Mouse (Mus musculus): ENCODE measurements around the gene Krt81.

Krt81 gene

DNA sequence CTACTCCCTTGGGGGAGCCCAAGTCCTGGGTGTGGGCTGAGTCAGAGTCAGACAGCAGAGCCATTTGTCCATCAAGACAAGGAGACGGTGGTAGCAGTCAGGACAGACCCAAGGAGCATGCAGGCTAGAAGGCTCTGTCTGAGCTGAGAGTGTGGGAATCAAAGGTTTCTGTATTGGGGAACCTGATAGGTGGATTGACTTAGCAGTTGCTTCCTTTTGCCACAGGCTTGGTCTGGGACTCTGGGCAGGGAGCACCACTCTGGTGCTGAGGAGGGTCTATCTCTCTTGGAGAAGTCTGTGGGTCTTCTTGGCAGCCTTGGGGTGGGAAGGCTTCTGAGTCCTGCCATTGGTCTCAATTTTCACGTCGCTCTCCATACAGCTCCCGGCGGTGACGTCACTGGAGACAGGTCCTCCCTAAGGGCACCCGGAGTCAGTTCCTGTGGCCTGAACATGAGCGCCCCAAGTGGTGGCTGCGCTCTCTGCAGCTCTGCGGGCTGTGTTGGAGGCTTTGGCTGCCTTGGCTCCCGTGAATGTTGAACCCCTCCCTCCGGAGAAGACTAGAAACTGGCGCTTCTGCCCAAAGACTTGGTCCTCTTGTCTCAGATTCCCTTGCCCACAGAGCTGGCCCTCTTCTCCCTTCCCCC is 10.3 kb downstream of the Krt81 start:
- peak; percentile 80 for DNase-seq (ENCODE audit: extremely low spot score)

DNA sequence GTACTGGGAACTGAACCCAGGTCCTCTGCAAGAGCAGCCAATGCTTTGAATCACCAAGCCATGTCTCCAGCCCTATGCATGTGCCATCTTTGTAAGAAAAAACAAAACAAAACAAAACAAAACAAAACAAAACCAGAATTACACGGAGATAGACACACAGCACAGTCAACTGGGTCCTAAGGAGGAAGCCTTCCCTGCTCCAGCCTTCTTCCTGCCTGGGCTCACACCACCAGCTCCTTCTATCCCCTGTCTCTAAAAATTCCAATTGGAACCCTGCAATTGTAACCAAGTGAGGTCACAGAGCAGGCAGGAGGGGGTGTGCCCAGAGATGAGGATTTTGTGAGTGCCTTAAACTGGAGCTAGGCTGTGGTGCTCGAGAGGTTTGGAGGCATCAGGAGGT is 16.1 kb downstream of the Krt81 start, which contains the start of gene Krt88:
Gene Krt88, plus strand, starts transcription at position 301 of the 400 bp plus-strand sequence.
- DNase-seq (ENCODE audit: extremely low spot score) = no peak

DNA sequence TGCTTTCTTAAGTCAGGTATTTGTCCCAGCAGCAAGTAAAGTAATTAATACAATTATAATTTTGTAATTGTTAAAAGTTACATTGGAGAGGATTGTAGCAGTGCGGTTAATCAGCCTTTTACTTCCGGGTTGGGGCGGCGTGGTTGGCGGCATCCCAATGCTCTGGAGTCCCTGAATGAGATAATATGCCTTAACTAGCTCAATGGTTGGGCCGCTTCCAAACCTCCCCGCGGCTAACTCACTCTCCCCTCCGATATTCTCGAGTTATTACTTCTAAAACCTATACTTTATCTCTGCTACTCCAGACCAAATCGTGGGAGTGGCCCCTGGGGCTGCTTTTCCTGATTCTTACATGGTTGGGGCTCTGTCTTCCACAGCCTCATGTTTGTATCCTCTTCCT is 17.0 kb downstream of the Krt81 start:
- DNase-seq (ENCODE audit: extremely low spot score) = no peak

DNA sequence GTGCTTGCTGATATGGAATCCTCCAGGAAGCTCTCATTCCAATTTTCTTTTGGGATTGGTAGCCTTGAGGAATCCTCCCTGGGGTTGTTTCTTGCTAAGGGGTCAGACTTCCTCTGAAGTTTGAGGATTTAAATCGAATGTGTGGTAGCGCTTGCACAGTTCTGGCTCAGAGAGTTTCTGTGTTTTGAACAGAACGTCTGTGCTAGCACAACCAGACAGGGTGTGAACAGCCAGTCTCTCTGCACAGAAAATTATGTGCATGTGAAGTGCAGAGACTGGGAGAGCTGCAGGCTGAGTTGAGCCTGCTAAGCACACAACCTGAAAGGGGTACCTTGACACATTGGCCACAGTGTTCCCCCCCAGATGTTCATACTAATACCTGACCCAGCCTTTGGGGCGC is 22.7 kb downstream of the Krt81 start:
- no peak for DNase-seq (ENCODE audit: extremely low spot score)

DNA sequence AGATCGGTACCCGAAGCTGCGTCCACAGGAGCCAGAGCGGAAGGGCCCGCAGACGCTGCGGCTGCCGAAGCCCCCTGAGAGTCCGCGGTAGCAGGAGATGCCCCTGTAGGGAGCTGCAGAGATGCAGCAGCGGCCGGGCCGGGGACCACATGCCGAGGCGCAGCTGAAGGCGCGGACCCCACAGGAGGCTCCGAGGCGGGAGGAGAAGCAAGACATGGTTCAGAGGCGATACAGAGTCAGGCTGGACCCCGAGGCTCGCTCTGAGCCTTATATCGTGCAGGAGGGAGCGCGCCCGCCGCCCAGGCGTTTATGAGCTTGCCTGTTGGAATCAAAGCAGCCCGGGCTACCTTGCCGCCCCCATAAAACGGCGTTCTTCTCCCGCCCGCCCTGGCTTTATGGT is 25.0 kb downstream of the Krt81 start, which contains the start of gene Krt87:
Gene Krt87, minus strand, starts transcription at position 250 of the 400 bp plus-strand sequence.
- peak; percentile 26 for DNase-seq (ENCODE audit: extremely low spot score)

DNA sequence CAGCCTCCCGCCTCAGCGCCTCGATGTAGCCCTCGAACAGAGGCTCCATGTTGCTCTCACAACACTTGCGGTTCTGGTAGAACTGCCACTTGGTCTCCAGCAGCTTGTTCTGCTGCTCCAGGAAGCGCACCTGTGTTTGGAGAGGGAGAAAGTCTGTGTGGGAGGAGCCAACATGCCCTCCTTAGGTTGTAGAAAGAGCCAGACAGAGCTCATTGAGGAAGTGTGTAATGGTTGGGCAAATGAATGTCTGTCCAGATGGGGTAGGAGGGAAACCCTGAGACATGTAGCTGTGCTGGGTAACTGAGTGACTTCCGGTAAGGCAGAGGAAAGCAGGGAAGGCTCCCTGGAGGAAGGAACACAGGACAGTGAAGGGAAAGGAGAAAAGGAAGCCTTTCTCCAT is 26.9 kb downstream of the Krt81 start:
- no peak for DNase-seq (ENCODE audit: extremely low spot score)

DNA sequence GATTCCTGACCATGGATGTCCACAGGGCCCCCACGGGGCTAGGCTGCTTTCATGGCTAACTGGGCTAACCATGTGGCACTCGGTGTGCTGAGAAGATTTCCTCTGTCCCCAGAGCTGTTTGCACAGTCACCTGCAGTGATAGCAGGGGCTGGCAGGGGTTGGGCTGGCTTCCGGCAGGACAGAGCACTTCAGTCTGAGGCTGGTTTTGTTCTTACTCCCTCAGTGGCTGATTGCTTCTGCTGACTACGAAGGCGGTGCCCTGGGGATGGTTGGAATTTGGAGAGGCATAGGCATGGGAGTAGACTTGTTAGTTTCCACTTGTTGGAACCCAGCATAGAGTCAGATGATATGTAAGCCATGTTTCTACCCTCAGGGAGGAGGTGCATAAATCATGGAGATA is 38.6 kb downstream of the Krt81 start:
- DNase-seq (ENCODE audit: extremely low spot score) = no peak

DNA sequence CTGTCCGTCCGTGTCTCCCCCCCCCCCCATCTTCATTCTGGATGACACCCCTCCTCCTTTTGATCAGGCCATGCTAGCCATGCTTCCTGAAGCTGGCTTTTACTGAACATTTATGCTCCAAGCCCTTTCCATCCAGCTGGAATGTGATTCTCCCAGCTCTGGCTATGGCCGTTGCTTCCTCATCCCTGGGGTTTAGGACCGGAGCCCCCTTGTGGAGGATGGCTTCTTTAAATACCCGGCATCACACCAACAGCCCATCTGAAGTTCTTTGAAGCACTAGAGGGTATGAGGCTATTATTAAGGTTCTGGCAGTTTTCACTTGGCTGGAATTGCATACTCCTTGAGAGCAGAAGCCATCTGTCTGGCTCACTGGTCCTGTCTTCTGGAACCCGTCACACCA is 42.6 kb downstream of the Krt81 start:
- no peak for DNase-seq (ENCODE audit: extremely low spot score)

DNA sequence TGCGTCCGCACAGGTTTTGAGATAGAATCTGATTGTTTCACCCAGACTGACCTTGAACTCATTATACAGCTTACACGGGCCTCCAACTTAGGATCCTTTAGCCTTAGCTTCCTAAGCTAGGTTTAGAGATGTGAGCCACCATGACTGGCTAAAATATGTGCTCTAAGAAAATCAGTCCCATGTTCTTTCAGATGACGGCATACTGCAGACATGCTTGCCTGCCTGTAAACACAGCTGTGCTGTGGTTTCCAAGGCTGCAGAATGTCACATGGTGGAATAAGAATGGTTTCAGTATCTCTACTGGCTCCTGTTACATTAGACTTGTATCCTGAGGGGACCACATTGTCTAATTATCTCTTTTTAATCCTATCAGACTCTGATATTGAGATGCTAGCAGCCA is 44.6 kb downstream of the Krt81 start:
- no peak for DNase-seq (ENCODE audit: extremely low spot score)

DNA sequence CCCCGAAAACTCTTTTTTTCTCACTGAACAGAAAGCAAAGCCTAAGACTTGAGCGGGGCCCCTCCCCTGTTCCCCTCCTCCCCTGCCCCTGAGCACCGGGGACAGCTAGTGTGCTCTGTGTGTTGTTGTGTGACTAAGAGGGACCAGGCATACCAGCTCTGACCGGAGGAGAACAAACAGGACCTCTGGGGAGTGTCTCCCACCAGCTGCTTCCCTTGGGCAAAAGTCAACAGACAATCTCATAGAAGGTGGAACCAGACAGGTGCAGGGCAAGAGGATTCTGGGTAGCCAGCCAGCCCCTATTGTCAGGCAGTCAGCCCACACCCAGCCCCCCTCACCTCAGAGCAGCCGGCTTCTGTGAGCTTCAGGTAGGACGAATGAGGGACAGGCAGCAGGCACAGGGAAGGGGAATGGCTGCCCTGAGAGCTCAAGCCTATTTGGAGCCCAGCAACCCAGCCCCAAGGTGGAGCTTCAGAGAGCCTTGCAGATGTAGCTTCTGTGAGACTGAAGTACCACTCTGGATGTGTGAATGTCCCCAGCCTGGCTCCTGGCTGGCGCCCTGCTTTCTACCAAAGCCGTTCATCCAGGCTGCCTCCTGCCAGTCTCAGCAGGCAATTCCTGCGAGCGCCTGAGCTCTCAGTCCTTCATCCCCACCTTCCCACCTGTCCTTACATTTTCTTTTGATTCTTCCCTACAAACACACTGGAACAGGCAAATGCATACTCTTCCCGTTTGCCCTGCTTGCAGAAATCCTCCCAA is 48.6 kb downstream of the Krt81 start:
- DNase-seq (ENCODE audit: extremely low spot score) = no peak

DNA sequence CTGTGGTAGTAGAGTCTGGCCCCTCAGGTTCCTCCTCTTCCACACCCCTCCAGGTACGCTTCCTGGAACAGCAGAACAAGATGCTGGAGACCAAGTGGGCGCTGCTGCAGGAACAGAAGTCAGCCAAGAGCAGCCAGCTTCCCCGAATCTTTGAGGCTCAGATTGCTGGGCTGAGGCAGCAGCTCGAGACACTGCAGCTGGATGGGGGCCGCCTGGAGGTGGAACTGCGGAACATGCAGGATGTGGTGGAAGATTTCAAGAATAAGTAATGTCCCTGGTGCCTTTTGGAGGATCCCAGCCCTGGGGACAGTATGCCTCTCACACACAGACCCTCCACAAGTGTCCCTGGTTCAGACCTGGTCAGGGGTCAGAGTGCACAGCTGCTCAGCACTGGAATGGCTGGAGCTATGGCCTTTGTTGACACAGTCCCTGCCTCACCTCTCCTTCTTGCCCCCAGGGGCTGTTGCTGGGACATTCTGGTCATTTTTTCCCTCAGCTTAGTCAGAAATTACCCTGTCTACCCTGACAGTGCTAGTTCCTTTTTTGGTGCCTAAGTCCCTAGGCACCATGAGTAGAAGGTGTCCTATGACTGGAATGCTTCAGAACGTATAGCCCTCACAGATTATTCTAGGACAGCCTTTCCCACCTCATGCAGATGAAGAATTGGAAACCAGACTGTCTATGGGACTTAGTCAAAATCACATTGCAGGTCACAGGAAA is 49.5 kb downstream of the Krt81 start:
- peak; percentile 34 for DNase-seq (ENCODE audit: extremely low spot score)

DNA sequence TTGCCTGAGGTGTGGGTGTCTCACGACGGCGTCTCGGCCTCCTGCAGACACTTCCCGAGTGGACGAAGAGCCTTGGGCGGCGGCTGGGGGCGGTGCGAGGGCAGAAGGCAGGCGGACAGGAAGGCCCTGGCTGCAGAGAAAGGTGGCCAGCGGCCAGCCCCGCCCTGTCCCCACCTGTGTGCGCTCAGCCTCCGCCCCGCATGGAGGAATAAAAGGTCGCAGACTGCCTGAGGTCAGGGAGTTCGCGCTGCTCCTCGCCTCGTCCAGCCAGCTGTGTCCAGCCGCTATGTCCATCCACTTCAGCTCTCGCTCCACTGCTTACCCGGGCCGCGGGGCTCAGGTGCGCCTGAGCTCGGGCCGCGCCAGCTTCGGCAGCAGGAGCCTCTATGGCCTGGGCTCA is 51.4 kb downstream of the Krt81 start:
- DNase-seq (ENCODE audit: extremely low spot score) = no peak

DNA sequence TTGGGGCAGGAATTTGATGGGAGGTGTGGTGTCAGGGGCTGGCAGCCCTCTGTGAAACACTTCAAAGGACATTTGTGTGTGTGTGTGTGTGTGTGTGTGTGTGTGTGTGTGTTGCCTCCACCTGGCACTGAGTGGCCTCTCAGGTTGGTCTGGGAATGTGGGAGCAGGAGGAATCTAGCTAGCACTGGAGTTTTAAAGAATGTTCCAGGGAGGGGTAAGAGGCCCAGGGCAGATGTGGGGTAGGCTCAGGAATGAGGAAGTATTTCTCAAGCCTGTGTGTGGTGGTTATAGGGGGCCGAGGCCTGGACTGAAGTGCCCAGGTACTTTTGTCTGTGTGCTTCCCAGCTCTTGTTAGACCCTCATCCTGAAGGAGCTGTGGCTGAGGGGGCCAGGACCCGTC is 52.8 kb downstream of the Krt81 start, which contains the start of gene Krt7:
Gene Krt7, plus strand, starts transcription at position 269 of the 400 bp plus-strand sequence.
- DNase-seq (ENCODE audit: extremely low spot score) = no peak
